Mouse (Mus musculus): ENCODE measurements around the gene Wnt5b. TPM values are rescaled to one million over a fixed set of nuclear protein-coding genes. Genes with fewer than 3 reads are reported as not detected.
A peak's percentile ranks its signal among the peaks of the same experiment; 100 is the strongest.

Wnt5b gene
- total RNA-seq, 2 experiments from 2014 or later = 6.3 to 6.8 TPM

GRCm38 (mm10) chr6:119521482-119521900, 22.7 kb downstream of the Wnt5b start:
- no peak for DNase-seq

GRCm38 (mm10) chr6:119520731-119521130, 23.4 kb downstream of the Wnt5b start:
- no peak for DNase-seq

GRCm38 (mm10) chr6:119514085-119514484, 30.1 kb downstream of the Wnt5b start:
- peak; percentile 45 for DNase-seq

GRCm38 (mm10) chr6:119513452-119513851, 30.7 kb downstream of the Wnt5b start:
- no peak for DNase-seq

- DNase-seq = no peak
Observed at GRCm38 (mm10) chr6:119512701-119513100, 31.4 kb downstream of the Wnt5b start.

- DNase-seq = no peak
Observed at GRCm38 (mm10) chr6:119509437-119510037, 34.6 kb downstream of the Wnt5b start.

- no peak for DNase-seq
Observed at GRCm38 (mm10) chr6:119508634-119509375, 35.3 kb downstream of the Wnt5b start.

- no peak for DNase-seq
Observed at GRCm38 (mm10) chr6:119508221-119508620, 35.9 kb downstream of the Wnt5b start.

GRCm38 (mm10) chr6:119505525-119506225, 38.5 kb downstream of the Wnt5b start:
- DNase-seq = no peak

- no peak for DNase-seq
Observed at GRCm38 (mm10) chr6:119504756-119505155, 39.4 kb downstream of the Wnt5b start.

- no peak for DNase-seq
Observed at GRCm38 (mm10) chr6:119502031-119502430, 42.1 kb downstream of the Wnt5b start.

GRCm38 (mm10) chr6:119500086-119500485, 44.1 kb downstream of the Wnt5b start:
- no peak for DNase-seq

GRCm38 (mm10) chr6:119499271-119499670, 44.9 kb downstream of the Wnt5b start:
- DNase-seq = no peak

- no peak for DNase-seq
Observed at GRCm38 (mm10) chr6:119492630-119493014, 51.5 kb downstream of the Wnt5b start.

- DNase-seq = no peak
Observed at GRCm38 (mm10) chr6:119491997-119492629, 52.0 kb downstream of the Wnt5b start.

GRCm38 (mm10) chr6:119491006-119491405, 53.1 kb downstream of the Wnt5b start:
- no peak for DNase-seq

GRCm38 (mm10) chr6:119490549-119490948, 53.6 kb downstream of the Wnt5b start:
- DNase-seq = no peak

- DNase-seq = peak; percentile 66
Observed at GRCm38 (mm10) chr6:119489765-119490164, 54.4 kb downstream of the Wnt5b start.

- DNase-seq = no peak
Observed at GRCm38 (mm10) chr6:119487619-119488018, 56.5 kb downstream of the Wnt5b start.

- no peak for DNase-seq
Observed at GRCm38 (mm10) chr6:119487085-119487458, 57.1 kb downstream of the Wnt5b start.

- no peak for DNase-seq
Observed at GRCm38 (mm10) chr6:119486381-119487084, 57.6 kb downstream of the Wnt5b start.

GRCm38 (mm10) chr6:119485486-119485885, 58.7 kb downstream of the Wnt5b start:
- no peak for DNase-seq
